ENCODE assay signal across 10 mouse cellular contexts in genomic region chr15:78815314-78816073, GRCm38 (mm10). TPM values are rescaled to one million over a fixed set of nuclear protein-coding genes. Genes with fewer than 3 reads are reported as not detected.
DNase-seq lines count a peak whose midpoint lies in the region; ATAC-seq and TF ChIP-seq lines count a peak whose summit lies in the region.
"Had no signal": no experiment of that assay in that cellular context is flagged by ENCODE, and none has a peak within 500 bp of the region (broad histone marks: within the 10 kb centered on the region; RNA-seq: fewer than 3 reads in every experiment).

No protein-coding gene starts in this region.

- intact Hi-C loops in gastrocnemius, postnatal 36 days (cut with DNase I) = no loop called here

- no peaks in the 10 kb centered on the region for H3K36me3 ChIP-seq in kidney, embryonic 16.5 days (ENCODE audit: insufficient read depth, low read length)
- no peaks in the 10 kb centered on the region for H3K36me3 ChIP-seq in kidney, embryonic 14.5 days (ENCODE audit: control insufficient read depth, insufficient read depth, low read length)
- H3K36me3 ChIP-seq in embryonic facial prominence, embryonic 14.5 days (ENCODE audit: control insufficient read depth, insufficient read depth, low read length) = no peaks in the 10 kb centered on the region
- H3K36me3 ChIP-seq in liver, embryonic 16.5 days (ENCODE audit: control insufficient read depth, insufficient read depth) = no peaks in the 10 kb centered on the region
- H3K36me3 ChIP-seq in small intestine, adult 2 months (ENCODE audit: control insufficient read depth, insufficient read depth, low read length) = no peaks in the 10 kb centered on the region
- H3K36me3 ChIP-seq: G1E had no signal

- ATAC-seq in kidney, embryonic 16.5 days (ENCODE audit: low FRiP score, low TSS enrichment) = 0 out of 2 replicates have a peak, but pooled peaks have one; percentile 39
- no peak for ATAC-seq in kidney, embryonic 14.5 days (ENCODE audit: low FRiP score, low TSS enrichment)
- ATAC-seq in embryonic facial prominence, embryonic 14.5 days (ENCODE audit: low read depth) = peak; percentile 50; the same call in 1 of the 2 replicates
- ATAC-seq in liver, embryonic 16.5 days (ENCODE audit: low read depth) = peak; percentile 86

- no peaks in the 10 kb centered on the region for H3K27me3 ChIP-seq in kidney, embryonic 16.5 days (ENCODE audit: insufficient read depth, low read length)
- no peaks in the 10 kb centered on the region for H3K27me3 ChIP-seq in kidney, embryonic 14.5 days (ENCODE audit: control insufficient read depth, insufficient read depth, low read length)
- H3K27me3 ChIP-seq in embryonic facial prominence, embryonic 14.5 days (replicated peaks; ENCODE audit: control insufficient read depth, insufficient read depth, low read length) = no peaks in the 10 kb centered on the region
- no peaks in the 10 kb centered on the region for H3K27me3 ChIP-seq in liver, embryonic 16.5 days (ENCODE audit: control insufficient read depth, insufficient read depth, low read depth, low read length)
- no peaks in the 10 kb centered on the region for H3K27me3 ChIP-seq in small intestine, adult 2 months (ENCODE audit: control insufficient read depth, insufficient read depth, low read length)

- H3K9me3 ChIP-seq in kidney, embryonic 16.5 days (ENCODE audit: low read length) = no peaks in the 10 kb centered on the region
- H3K9me3 ChIP-seq in kidney, embryonic 14.5 days (ENCODE audit: control insufficient read depth, low read length) = no peaks in the 10 kb centered on the region
- no peaks in the 10 kb centered on the region for H3K9me3 ChIP-seq in embryonic facial prominence, embryonic 14.5 days (ENCODE audit: control insufficient read depth, low read length)
- H3K9me3 ChIP-seq in liver, embryonic 16.5 days (replicated peaks; ENCODE audit: control insufficient read depth, low read length) = no peaks in the 10 kb centered on the region
- H3K9me3 ChIP-seq: G1E had no signal

- H3K27ac ChIP-seq in kidney, embryonic 16.5 days (ENCODE audit: low read length) = no peak overlapping the region
- H3K27ac ChIP-seq in kidney, embryonic 14.5 days (ENCODE audit: low read depth, low read length) = no peak overlapping the region
- H3K27ac ChIP-seq in embryonic facial prominence, embryonic 14.5 days (replicated peaks; ENCODE audit: low read depth, low read length) = no peak overlapping the region
- H3K27ac ChIP-seq in liver, embryonic 16.5 days (ENCODE audit: low read length) = peak overlapping the region; percentile 51; the same call in 1 of the 2 replicates
- peak overlapping the region; percentile 72 for H3K27ac ChIP-seq in small intestine, adult 2 months (ENCODE audit: insufficient read depth, low read depth, low read length)

- no peak overlapping the region for H3K9ac ChIP-seq in kidney, embryonic 16.5 days (replicated peaks; ENCODE audit: low read length)
- no peak overlapping the region for H3K9ac ChIP-seq in kidney, embryonic 14.5 days (ENCODE audit: low read depth, low read length)
- H3K9ac ChIP-seq in embryonic facial prominence, embryonic 14.5 days (ENCODE audit: low read depth, low read length) = no peak overlapping the region
- H3K9ac ChIP-seq in liver, embryonic 16.5 days (ENCODE audit: low read depth, low read length) = no peak overlapping the region

- H3K4me3 ChIP-seq in kidney, embryonic 16.5 days (ENCODE audit: low read length) = no peak overlapping the region
- H3K4me3 ChIP-seq in kidney, embryonic 14.5 days (ENCODE audit: low read length) = no peak overlapping the region
- H3K4me3 ChIP-seq in embryonic facial prominence, embryonic 14.5 days (ENCODE audit: low read depth, low read length) = no peak overlapping the region
- no peak overlapping the region for H3K4me3 ChIP-seq in liver, embryonic 16.5 days (ENCODE audit: low read depth, low read length)
- H3K4me3 ChIP-seq in small intestine, adult 2 months (ENCODE audit: low read depth, low read length) = peak overlapping the region; percentile 29
- H3K4me3 ChIP-seq: erythroblast, embryonic 14.5 days had no signal

- peaks cover 6% of the 10 kb centered on the region; the same call in 1 of the 2 replicates for H3K4me1 ChIP-seq in kidney, embryonic 16.5 days (ENCODE audit: insufficient read depth, low read length)
- no peaks in the 10 kb centered on the region for H3K4me1 ChIP-seq in kidney, embryonic 14.5 days (ENCODE audit: control insufficient read depth, insufficient read depth, low read length)
- no peaks in the 10 kb centered on the region for H3K4me1 ChIP-seq in embryonic facial prominence, embryonic 14.5 days (ENCODE audit: control insufficient read depth, insufficient read depth, low read length)
- peaks cover 7% of the 10 kb centered on the region for H3K4me1 ChIP-seq in liver, embryonic 16.5 days (ENCODE audit: control insufficient read depth, low read depth, low read length)
- peaks cover 10% of the 10 kb centered on the region for H3K4me1 ChIP-seq in small intestine, adult 2 months (ENCODE audit: control insufficient read depth, insufficient read depth, insufficient read length, low read length)

- DNase-seq in embryonic facial prominence, embryonic 14.5 days (ENCODE audit: low spot score) = no peak
- DNase-seq in ovary, postnatal 14 days (ENCODE audit: low spot score) = no peak
- DNase-seq in gastrocnemius, postnatal 36 days = no peak
- no peak for DNase-seq in kidney, adult 9 months

- TF ChIP-seq CTCF in small intestine, adult 2 months (IDR thresholded peaks at IDR 0.05; ENCODE audit: extremely low read depth, insufficient read length, insufficient replicate concordance, low read depth, low read length) = no peak

- no peak for TF ChIP-seq POLR2A in small intestine, adult 2 months (IDR thresholded peaks at IDR 0.05; ENCODE audit: low read depth, low read length)

- H3K4me2 ChIP-seq in kidney, embryonic 16.5 days (replicated peaks; ENCODE audit: low read depth, low read length) = no peak overlapping the region
- no peak overlapping the region for H3K4me2 ChIP-seq in kidney, embryonic 14.5 days (replicated peaks; ENCODE audit: low read depth, low read length)
- H3K4me2 ChIP-seq in embryonic facial prominence, embryonic 14.5 days (ENCODE audit: low read depth, low read length) = no peak overlapping the region
- no peak overlapping the region; the same call in 1 of the 2 replicates for H3K4me2 ChIP-seq in liver, embryonic 16.5 days (ENCODE audit: low read depth, low read length)

- WGBS in kidney, embryonic 16.5 days = 50% methylated on average over 11 of the region's 11 CpGs
- 48% methylated on average over 11 of the region's 11 CpGs for WGBS in kidney, embryonic 14.5 days
- 51% methylated on average over 11 of the region's 11 CpGs for WGBS in embryonic facial prominence, embryonic 14.5 days
- 18% methylated on average over 11 of the region's 11 CpGs for WGBS in liver, embryonic 16.5 days (ENCODE audit: insufficient replicate concordance)
- WGBS in small intestine, adult 2 months = 10% methylated on average over 11 of the region's 11 CpGs

RNA-seq across cellular contexts. Expression of gene Card10, which starts 12.7 kb away (rescaled TPM):
- 9.9 and 10.6 TPM in 2 replicates for polyA plus RNA-seq in kidney, embryonic 16.5 days (2015; fragmentation: Nextera tagmentation; extraction: Ambion mirVana)
- 6.1 and 10.2 TPM in 2 replicates for polyA plus RNA-seq in kidney, embryonic 14.5 days (2014; fragmentation: Nextera tagmentation; extraction: Ambion mirVana)
- 6.1 and 6.3 TPM in 2 replicates for polyA plus RNA-seq in embryonic facial prominence, embryonic 14.5 days (2014; fragmentation: Nextera tagmentation; extraction: Ambion mirVana)
- polyA plus RNA-seq in liver, embryonic 16.5 days (2015; fragmentation: Nextera tagmentation; extraction: Ambion mirVana) = 1.8 and 2.1 TPM in 2 replicates
- 15.8 and 28.3 TPM in 2 replicates for polyA plus RNA-seq in small intestine, adult 2 months (2012; rRNA removed)
- total RNA-seq in gastrocnemius, postnatal 36 days (2021) = 1 to 10 TPM; 5.6 to 6.6 TPM
- total RNA-seq: G1E had no signal
- polyA plus RNA-seq: G1E had no signal

RNA-seq across cellular contexts. Expression of gene Cdc42ep1, which starts 26.9 kb away (rescaled TPM):
- 58.5 and 59.7 TPM in 2 replicates for polyA plus RNA-seq in kidney, embryonic 16.5 days (2015; fragmentation: Nextera tagmentation; extraction: Ambion mirVana)
- 28.4 and 37.9 TPM in 2 replicates for polyA plus RNA-seq in kidney, embryonic 14.5 days (2014; fragmentation: Nextera tagmentation; extraction: Ambion mirVana)
- polyA plus RNA-seq in embryonic facial prominence, embryonic 14.5 days (2014; fragmentation: Nextera tagmentation; extraction: Ambion mirVana) = 30.8 and 36.1 TPM in 2 replicates
- polyA plus RNA-seq in liver, embryonic 16.5 days (2015; fragmentation: Nextera tagmentation; extraction: Ambion mirVana) = 12.1 and 13.1 TPM in 2 replicates
- polyA plus RNA-seq in small intestine, adult 2 months (2012; rRNA removed) = 18.9 and 26.0 TPM in 2 replicates
- 10 to 100 TPM in 1 of 2 experiments, 1 to 10 TPM in 1; 9.4 to 10.7 TPM for total RNA-seq in gastrocnemius, postnatal 36 days (2021)
- polyA plus RNA-seq: G1E had no signal

RNA-seq across cellular contexts. Expression of gene Lgals2, which starts 39.8 kb away (rescaled TPM):
- polyA plus RNA-seq in kidney, embryonic 16.5 days (2015; fragmentation: Nextera tagmentation; extraction: Ambion mirVana) = 0.54 and 0.77 TPM in 2 replicates
- polyA plus RNA-seq in kidney, embryonic 14.5 days (2014; fragmentation: Nextera tagmentation; extraction: Ambion mirVana) = 0.53 and 1.6 TPM in 2 replicates
- polyA plus RNA-seq in embryonic facial prominence, embryonic 14.5 days (2014; fragmentation: Nextera tagmentation; extraction: Ambion mirVana) = 0.89 and 1.4 TPM in 2 replicates
- 9.1 and 15.8 TPM in 2 replicates for polyA plus RNA-seq in liver, embryonic 16.5 days (2015; fragmentation: Nextera tagmentation; extraction: Ambion mirVana)
- polyA plus RNA-seq in small intestine, adult 2 months (2012; rRNA removed) = 637 and 2,134 TPM in 2 replicates
- total RNA-seq in gastrocnemius, postnatal 36 days (2021) = not detected
- total RNA-seq: G1E had no signal
- polyA plus RNA-seq: erythroblast, embryonic 14.5 days; G1E had no signal

RNA-seq across cellular contexts. Expression of gene Mfng, which starts 42.2 kb away (rescaled TPM):
- polyA plus RNA-seq in kidney, embryonic 16.5 days (2015; fragmentation: Nextera tagmentation; extraction: Ambion mirVana) = 28.7 and 31.7 TPM in 2 replicates
- 12.4 and 15.4 TPM in 2 replicates for polyA plus RNA-seq in kidney, embryonic 14.5 days (2014; fragmentation: Nextera tagmentation; extraction: Ambion mirVana)
- polyA plus RNA-seq in embryonic facial prominence, embryonic 14.5 days (2014; fragmentation: Nextera tagmentation; extraction: Ambion mirVana) = 13.6 and 13.7 TPM in 2 replicates
- 4.5 and 5.4 TPM in 2 replicates for polyA plus RNA-seq in liver, embryonic 16.5 days (2015; fragmentation: Nextera tagmentation; extraction: Ambion mirVana)
- 4.7 and 7.9 TPM in 2 replicates for polyA plus RNA-seq in small intestine, adult 2 months (2012; rRNA removed)
- total RNA-seq in gastrocnemius, postnatal 36 days (2021) = 1 to 10 TPM; 3.3 TPM
- total RNA-seq: G1E had no signal
- polyA plus RNA-seq: G1E had no signal

Comparison
In these comparisons a context has a peak if more than half of its experiments do, and no peak if none do; other contexts are left out.
1. H3K27ac ChIP-seq: peak in liver, embryonic 16.5 days (single experiment) and small intestine, adult 2 months (single experiment); none in kidney, embryonic 16.5 days (single experiment), kidney, embryonic 14.5 days (single experiment) and embryonic facial prominence, embryonic 14.5 days (single experiment).
2. RNA of gene Lgals2, which starts 39.8 kb away (polyA plus RNA-seq): 637 to 2,134 TPM in small intestine, adult 2 months; 9.1 to 15.8 TPM in liver, embryonic 16.5 days, 0.89 to 1.4 TPM in embryonic facial prominence, embryonic 14.5 days, 0.54 to 0.77 TPM in kidney, embryonic 16.5 days and 0.53 to 1.6 TPM in kidney, embryonic 14.5 days; every median in the first group is over 10 times any median in the second.